In genomic region chr14:79047956-79048355, GRCm38 (mm10) we compare ENCODE assay signal across 24 mouse cellular contexts.
"Had no signal": no experiment of that assay in that cellular context is flagged by ENCODE, and none has a peak within 500 bp of the region (broad histone marks: within the 10 kb centered on the region; RNA-seq: fewer than 3 reads in every experiment).

No protein-coding gene starts in this region.

- H3K4me2 ChIP-seq: limb, embryonic 13.5 days; lung, embryonic 14.5 days; midbrain, embryonic 12.5 days; midbrain, embryonic 15.5 days; neural tube, embryonic 12.5 days; neural tube, embryonic 15.5 days; stomach, embryonic 15.5 days had no signal

- DNase-seq: layer of hippocampus, adult 9-11 months; liver; liver, postnatal 0 days; lung, embryonic 14.5 days; right cerebral cortex, adult 18-20 months; right cerebral cortex, postnatal 14 days; right cerebral cortex, postnatal 4 days; thymus, adult 2 months; thymus, postnatal 14 days; thymus, postnatal 4 days had no signal

- ATAC-seq: hindbrain, postnatal 0 days; inflammation-experienced regulatory T-cells, adult 6 months; intestine, embryonic 16.5 days; liver, postnatal 0 days; lung, postnatal 0 days; midbrain, embryonic 15.5 days had no signal

- H3K27ac ChIP-seq: hindbrain, postnatal 0 days; layer of hippocampus, adult 2 months; limb, embryonic 10.5 days; limb, embryonic 13.5 days; liver, embryonic 14.5 days; macrophage; midbrain, embryonic 12.5 days; midbrain, embryonic 15.5 days; neural tube, embryonic 12.5 days; neural tube, embryonic 15.5 days; stomach, embryonic 15.5 days had no signal

- H3K36me3 ChIP-seq: limb, embryonic 10.5 days; midbrain, embryonic 12.5 days; midbrain, embryonic 15.5 days; neural tube, embryonic 12.5 days; stomach, embryonic 15.5 days had no signal

- H3K27me3 ChIP-seq: limb, embryonic 13.5 days; midbrain, embryonic 12.5 days; midbrain, embryonic 15.5 days; neural tube, embryonic 12.5 days; neural tube, embryonic 15.5 days; stomach, embryonic 15.5 days had no signal

- H3K4me3 ChIP-seq: layer of hippocampus, adult 2 months; limb, embryonic 10.5 days; limb, embryonic 13.5 days; midbrain, embryonic 12.5 days; midbrain, embryonic 15.5 days; neural tube, embryonic 12.5 days; neural tube, embryonic 15.5 days; stomach, embryonic 15.5 days had no signal

- H3K9ac ChIP-seq: limb, embryonic 13.5 days; liver, embryonic 14.5 days; liver, postnatal 0 days; lung, embryonic 14.5 days; midbrain, embryonic 12.5 days; midbrain, embryonic 15.5 days; neural tube, embryonic 12.5 days; neural tube, embryonic 15.5 days; stomach, embryonic 15.5 days had no signal

- H3K4me1 ChIP-seq: limb, embryonic 10.5 days; midbrain, embryonic 12.5 days; midbrain, embryonic 15.5 days; stomach, embryonic 15.5 days had no signal

- H3K9me3 ChIP-seq: limb, embryonic 10.5 days; limb, embryonic 13.5 days; midbrain, embryonic 12.5 days; midbrain, embryonic 15.5 days; neural tube, embryonic 12.5 days; neural tube, embryonic 15.5 days; stomach, embryonic 15.5 days had no signal
